Mouse (Mus musculus): ENCODE data around the gene Fggy.

Gene Fggy

DNA sequence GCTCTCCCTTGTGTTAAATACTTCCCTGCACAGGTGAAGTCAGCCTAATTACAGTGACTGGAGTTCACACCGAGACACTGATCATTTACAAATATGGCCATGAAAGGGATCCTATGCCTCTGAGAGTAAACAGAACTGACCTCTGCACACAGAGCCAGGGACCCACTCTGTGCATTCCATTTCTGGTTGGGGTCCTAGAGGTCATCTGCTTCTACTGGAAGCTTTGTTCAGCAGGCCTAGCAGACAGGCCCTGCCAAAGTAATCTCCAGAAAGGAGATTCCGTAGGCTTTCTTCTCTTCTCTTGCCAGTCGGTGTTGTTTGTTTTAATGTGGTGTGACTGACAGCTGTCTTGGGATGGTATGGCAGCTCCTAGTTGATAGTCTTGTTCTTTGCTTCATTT is 101.7 kb downstream of the Fggy start:
- DNase-seq (ENCODE audit: low read depth, low spot score), result no peak

DNA sequence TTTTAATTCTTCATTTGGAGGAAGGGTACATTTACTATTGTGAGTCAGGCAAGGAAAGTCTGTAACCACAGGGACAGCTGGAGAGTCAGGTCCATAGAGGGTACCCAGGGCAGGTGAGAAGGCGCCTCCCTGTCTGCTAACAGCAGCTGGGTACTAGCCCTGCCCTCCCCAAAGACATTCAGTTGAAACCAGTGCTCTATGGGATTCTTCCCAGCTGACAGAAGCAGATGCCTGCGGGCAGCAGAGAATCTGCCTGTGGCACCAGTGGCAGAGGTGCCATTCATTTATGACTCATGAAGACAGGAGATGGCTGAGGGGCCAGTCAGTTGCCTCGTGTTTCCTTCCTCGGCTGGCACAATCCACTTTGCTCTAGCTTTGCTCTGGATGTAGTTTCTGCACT is 106.3 kb downstream of the Fggy start:
- DNase-seq (ENCODE audit: low read depth, low spot score), result no peak

- no peak for DNase-seq (ENCODE audit: low read depth, low spot score)
Observed at GRCm38 (mm10) chr4:95664327-95664726, 107.0 kb downstream of the Fggy start.

DNA sequence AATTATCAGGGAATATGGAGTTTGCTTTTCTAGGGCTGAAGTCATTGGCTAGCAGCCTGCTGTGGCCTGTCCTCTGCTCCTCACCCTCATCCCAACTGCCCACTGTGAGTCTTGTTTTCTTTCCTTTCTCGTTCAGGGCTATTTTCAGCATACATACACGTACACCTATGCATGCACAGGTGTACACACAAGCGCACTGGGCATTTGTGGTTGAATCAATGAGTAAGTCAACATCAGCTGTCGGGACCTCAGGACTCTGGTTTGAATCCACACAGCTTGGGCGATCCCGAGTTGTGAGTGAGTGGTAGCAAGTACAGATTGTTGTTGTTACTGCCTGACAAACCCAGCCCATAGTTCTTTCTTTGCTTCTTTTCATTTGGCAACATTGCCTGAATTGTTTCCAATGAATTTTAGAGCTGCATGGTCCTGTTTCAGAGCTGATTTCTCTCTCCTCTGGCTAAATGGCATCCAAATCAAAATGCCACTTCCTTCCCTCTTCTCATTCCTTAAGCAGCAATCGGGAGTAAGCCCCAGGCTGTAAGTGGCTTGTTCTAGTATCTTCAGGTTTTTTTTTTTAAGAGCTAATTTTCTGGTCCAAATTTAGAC is 109.1 kb downstream of the Fggy start:
- no peak for DNase-seq (ENCODE audit: low read depth, low spot score)

DNA sequence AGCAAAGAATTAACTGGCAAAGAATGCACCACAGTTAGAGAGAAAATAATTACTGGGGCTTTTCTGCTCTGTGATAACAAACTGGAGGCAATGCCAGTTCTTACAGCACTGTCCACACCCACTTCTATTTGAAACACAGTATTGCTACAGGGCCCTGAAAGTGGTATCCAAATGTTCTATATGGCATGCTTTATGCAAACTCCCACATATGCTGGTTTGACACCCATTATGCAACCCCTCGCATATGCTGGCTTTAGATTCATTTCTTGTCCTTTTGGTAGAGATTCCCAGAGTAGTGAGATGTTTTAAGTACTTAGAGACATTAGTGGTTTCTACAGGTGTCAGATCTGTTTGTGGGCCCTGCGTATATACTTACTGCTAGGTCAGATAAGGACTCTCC is 109.6 kb downstream of the Fggy start:
- DNase-seq (ENCODE audit: low read depth, low spot score), result no peak

DNA sequence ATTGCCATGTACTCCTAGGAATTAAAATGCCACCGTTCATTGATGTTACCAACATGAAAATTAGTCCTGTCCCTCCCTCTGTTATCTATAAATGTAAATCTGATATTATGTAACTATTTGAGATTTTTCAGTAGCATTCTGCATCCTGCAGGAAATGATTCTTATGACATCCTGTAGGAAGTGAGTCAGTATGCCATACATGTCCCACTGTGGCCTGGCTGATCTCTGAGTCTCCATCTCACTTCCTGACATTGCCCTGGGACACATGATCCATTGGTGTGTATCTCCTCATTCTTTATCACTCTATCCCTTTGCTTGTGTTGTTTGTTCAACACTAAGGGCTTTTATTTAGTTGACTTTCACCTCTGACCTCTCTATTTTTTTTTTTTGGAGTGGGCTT is 110.3 kb downstream of the Fggy start:
- no peak for DNase-seq (ENCODE audit: low read depth, low spot score)

DNA sequence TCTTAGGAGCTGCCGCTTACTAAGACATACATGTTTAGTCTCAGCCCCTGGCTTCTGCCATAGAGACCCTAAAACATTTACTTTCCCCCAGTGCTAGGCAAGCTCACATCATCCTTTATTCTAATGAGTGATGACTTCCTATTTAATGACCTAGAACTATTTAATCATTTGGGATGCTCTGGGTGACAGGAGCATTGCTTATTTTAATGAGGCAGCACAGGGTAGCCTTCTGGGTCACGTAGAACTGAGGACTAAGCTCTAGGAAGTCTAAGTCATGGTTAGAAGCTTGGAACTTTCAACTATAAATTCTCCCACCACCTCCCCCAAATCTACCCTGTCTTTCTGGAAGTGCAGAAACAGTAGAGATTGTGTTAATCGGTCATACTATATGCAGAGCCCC is 111.2 kb downstream of the Fggy start:
- DNase-seq (ENCODE audit: low read depth, low spot score), result no peak

DNA sequence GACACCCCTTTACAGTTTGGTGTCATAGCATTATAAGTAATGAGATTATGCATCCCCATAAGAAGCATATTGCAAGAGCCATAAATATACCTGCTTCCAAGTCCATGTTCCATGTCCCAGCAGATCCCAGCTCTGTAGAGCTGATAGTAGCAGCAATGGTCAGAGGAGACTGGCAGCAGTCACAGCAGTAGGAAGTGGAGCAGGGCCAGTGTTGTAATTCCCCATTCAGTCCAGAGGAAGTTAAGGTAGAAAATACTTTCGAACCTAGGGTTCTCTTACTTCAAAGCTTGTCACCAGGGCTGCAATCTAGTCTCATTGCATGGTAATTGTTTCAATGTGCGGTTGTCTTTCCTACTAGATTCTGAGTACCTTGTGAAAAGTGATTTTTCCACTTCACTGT is 112.0 kb downstream of the Fggy start:
- no peak for DNase-seq (ENCODE audit: low read depth, low spot score)

DNA sequence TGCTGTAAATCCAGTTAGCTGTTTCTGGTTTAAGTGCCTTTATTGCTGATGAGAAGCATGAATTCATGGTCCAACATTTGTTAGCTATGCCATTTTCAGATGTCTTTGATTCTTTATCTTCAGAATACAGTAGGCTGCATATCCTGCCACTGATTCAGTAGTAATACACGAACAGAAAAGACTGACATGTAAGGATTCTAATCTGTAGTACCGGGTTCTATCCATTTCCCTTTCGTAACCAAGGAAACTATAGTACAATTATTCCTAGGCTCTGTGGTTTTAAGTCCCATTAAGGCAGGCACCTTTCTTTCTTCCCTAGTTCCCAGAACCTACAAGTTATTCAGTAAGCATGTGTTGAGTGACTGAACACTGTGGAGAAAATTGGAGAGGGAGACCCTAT is 113.3 kb downstream of the Fggy start:
- DNase-seq (ENCODE audit: low read depth, low spot score), result no peak

DNA sequence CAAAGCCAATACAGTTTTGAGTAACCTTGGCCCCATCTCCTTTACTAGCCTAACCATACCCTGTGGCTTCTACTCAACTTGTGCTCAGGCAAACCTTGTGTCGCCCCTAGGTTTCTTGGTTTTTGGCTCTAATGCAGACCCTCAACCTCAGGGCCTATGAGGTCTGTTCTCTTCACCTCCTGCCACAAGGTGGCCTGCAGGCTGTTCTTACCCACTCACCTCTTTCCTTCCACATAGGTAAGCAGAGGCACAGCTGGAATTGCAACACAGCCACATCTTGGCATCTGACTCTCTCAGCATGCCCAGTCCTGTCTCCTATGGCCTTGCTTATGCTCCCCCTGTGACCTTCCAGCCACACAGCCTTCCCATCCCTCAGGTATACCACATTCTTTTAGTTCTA is 114.7 kb downstream of the Fggy start:
- no peak for DNase-seq (ENCODE audit: low read depth, low spot score)

DNA sequence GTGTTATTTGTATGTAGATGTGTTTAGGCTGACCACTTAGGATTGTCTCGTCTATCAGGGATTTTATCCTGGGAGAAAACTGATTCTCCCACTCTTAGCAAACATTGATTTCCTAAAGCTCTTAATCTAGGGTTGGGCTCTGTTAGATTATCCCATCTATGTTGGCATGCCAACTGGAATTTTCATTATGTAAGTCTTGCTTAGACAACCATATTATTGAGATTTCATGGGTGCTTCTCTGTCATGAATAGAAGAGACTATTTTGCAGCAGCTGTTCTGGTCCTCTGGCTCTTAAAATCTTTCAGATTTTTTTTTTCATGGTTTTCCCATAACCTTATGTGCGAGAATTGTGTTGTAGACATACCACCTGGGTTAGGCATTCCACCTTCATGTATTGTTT is 119.1 kb downstream of the Fggy start:
- DNase-seq (ENCODE audit: low read depth, low spot score), result no peak

- DNase-seq (ENCODE audit: low read depth, low spot score), result no peak
Observed at GRCm38 (mm10) chr4:95680756-95681449, 123.6 kb downstream of the Fggy start.

GRCm38 (mm10) chr4:95684522-95685080 is 127.3 kb downstream of the Fggy start:
- peak; percentile 47 for DNase-seq (ENCODE audit: low read depth, low spot score)

- DNase-seq (ENCODE audit: low read depth, low spot score), result no peak
Observed at GRCm38 (mm10) chr4:95686775-95687174, 129.5 kb downstream of the Fggy start.

DNA sequence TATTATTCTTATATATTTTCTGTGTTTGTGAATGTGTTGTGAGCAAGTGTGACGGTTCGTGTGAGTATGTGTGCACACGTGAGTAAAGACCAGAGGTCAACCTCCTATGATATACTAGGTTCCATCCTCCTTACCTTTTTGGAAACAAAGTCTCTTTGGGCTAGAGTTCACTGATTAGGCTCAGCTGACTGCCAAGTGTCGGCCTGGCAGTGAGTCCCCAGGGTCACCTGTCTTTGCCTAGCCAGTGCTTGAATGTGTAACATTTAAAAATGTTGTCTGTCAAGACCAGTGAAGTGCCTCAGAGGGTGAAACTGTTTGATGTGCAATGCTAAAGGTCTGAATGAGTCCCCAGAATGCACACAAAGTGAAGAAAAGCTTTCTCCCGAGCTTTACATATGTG is 130.0 kb downstream of the Fggy start:
- no peak for DNase-seq (ENCODE audit: low read depth, low spot score)

GRCm38 (mm10) chr4:95688159-95688558 is 130.9 kb downstream of the Fggy start:
- no peak for DNase-seq (ENCODE audit: low read depth, low spot score)

DNA sequence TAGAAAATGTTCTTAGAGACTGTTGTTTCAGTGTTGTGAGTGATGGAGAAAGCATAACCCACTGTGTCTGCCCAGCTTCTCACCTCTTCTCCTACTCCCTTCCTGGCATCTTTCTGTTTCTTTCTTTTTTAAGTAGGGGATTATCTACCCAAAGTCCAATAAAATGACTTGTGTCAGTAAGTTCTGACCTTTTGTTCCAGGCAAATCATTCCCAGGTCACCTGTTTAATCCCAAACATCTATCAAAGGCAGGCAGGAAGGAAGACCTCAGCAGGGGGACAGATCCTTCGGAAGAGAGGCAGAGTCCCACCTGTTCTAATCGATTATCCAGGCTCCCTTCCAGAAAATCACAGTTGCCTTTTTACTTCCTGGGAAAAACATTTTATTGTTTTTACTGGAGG is 143.1 kb downstream of the Fggy start:
- no peak for DNase-seq (ENCODE audit: low read depth, low spot score)

- DNase-seq (ENCODE audit: low read depth, low spot score), result no peak
Observed at GRCm38 (mm10) chr4:95707941-95708897, 150.9 kb downstream of the Fggy start.

- DNase-seq (ENCODE audit: low read depth, low spot score), result no peak
Observed at GRCm38 (mm10) chr4:95709750-95710149, 152.4 kb downstream of the Fggy start.

DNA sequence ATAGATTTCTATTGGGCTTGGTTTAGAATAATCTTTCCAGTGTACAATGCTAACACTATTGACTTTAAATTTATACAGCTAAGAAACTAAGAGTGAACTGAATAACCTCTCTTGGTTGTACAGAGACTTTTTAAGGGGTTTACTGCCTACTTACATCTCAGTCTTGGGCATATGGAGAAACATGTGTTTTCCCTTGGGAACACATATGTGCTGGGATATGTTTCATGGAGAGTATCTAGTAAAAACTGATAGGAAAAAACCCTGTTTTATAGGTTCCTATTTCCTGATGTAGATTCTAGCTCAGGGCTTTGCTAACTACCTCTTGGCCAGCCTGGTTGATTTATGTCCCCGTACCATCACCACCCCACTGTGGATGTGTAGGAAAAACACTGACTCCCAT is 155.5 kb downstream of the Fggy start:
- DNase-seq (ENCODE audit: low read depth, low spot score), result no peak

DNA sequence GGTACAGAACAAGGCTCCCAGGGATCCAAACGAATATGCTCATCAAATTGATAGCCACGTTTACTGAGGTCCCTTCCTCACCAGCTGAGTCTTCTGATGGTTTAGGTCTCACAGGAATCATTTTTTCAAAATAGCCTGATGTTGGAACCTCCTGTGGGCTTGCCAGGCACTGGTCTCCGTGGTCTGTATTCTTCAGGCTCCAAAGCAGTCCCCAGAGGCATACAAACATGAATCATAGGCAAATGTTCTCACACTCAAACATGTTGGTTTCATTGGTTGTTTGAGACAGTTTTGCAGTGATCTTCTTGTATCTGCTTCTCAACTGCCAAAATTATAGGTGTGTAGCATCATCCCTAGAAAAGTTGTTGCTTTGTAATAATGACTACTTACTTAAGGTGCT is 156.0 kb downstream of the Fggy start:
- no peak for DNase-seq (ENCODE audit: low read depth, low spot score)

- no peak for DNase-seq (ENCODE audit: low read depth, low spot score)
Observed at GRCm38 (mm10) chr4:95716137-95716536, 158.8 kb downstream of the Fggy start.

All from embryo, embryonic 11.5 days (tissue).